Mouse (Mus musculus) ES-Bruce4 (cell line): Measurements from ENCODE around the gene Tgfbr2.

Experiments
- CTCF ChIP-seq: IDR thresholded peaks from one replicate; pipeline ENCODE4 v1.8.1; 2011; ENCODE audit warnings: low read depth, low read length
- EP300 ChIP-seq: IDR thresholded peaks from 2 replicates; pipeline ENCODE4 v1.6.1; 2011; ENCODE audit warnings: low read depth, low read length; ENCODE audit not compliant: insufficient read depth

- TF ChIP-seq CTCF (no peak), EP300 (no peak)
These were observed 7.9 kb upstream of the Tgfbr2 start for GRCm38 (mm10) chr9:116183035-116183434.
